ENCODE assay signal across 28 mouse cellular contexts in genomic region chr3:54508906-54509305, GRCm38 (mm10).
"Had no signal": no experiment of that assay in that cellular context is flagged by ENCODE, and none has a peak within 500 bp of the region (broad histone marks: within the 10 kb centered on the region; RNA-seq: fewer than 3 reads in every experiment).

No protein-coding gene starts in this region.

- DNase-seq: cerebellum, adult 9-10 months; cerebellum, postnatal 10 days; cerebellum, postnatal 14 days; cerebellum, postnatal 25 days; cerebellum, postnatal 36 days; embryo, embryonic 11 days; forebrain, postnatal 0 days; gastrocnemius, adult 2 months; gastrocnemius, postnatal 10 days; gastrocnemius, postnatal 14 days; gastrocnemius, postnatal 25 days; gastrocnemius, postnatal 36 days; heart, adult 11 months; heart, adult 18-20 months; heart, adult 2 months had no signal

- H3K27ac ChIP-seq: embryonic facial prominence, embryonic 10.5 days; embryonic facial prominence, embryonic 12.5 days; embryonic facial prominence, embryonic 13.5 days; embryonic facial prominence, embryonic 15.5 days; forebrain, embryonic 10.5 days; forebrain, embryonic 12.5 days; forebrain, embryonic 13.5 days; forebrain, embryonic 15.5 days; gastrocnemius, adult 2 months; heart, adult 2 months; heart, embryonic 10.5 days had no signal

- H3K4me3 ChIP-seq: embryonic facial prominence, embryonic 10.5 days; embryonic facial prominence, embryonic 12.5 days; embryonic facial prominence, embryonic 13.5 days; embryonic facial prominence, embryonic 15.5 days; erythroblast, embryonic 14.5 days; forebrain, embryonic 10.5 days; forebrain, embryonic 12.5 days; forebrain, embryonic 13.5 days; forebrain, embryonic 15.5 days; gastrocnemius, adult 2 months; heart, adult 2 months; heart, embryonic 10.5 days; heart, embryonic 12.5 days had no signal

- ATAC-seq: forebrain, embryonic 13.5 days; forebrain, embryonic 14.5 days; forebrain, embryonic 15.5 days; forebrain, embryonic 16.5 days; forebrain, postnatal 0 days had no signal

- H3K4me1 ChIP-seq: embryonic facial prominence, embryonic 10.5 days; embryonic facial prominence, embryonic 12.5 days; embryonic facial prominence, embryonic 13.5 days; embryonic facial prominence, embryonic 15.5 days; forebrain, embryonic 10.5 days; forebrain, embryonic 12.5 days; forebrain, embryonic 13.5 days; forebrain, embryonic 15.5 days; heart, embryonic 10.5 days; heart, embryonic 12.5 days had no signal
